Mouse (Mus musculus): Measurements from ENCODE around the gene Pkmyt1. TPM values are rescaled to one million over a fixed set of nuclear protein-coding genes. Genes with fewer than 3 reads are reported as not detected.
A peak's percentile ranks its signal among the peaks of the same experiment; 100 is the strongest.

Pkmyt1 gene
- polyA plus RNA-seq, 1 experiment = 10.9 TPM

DNA sequence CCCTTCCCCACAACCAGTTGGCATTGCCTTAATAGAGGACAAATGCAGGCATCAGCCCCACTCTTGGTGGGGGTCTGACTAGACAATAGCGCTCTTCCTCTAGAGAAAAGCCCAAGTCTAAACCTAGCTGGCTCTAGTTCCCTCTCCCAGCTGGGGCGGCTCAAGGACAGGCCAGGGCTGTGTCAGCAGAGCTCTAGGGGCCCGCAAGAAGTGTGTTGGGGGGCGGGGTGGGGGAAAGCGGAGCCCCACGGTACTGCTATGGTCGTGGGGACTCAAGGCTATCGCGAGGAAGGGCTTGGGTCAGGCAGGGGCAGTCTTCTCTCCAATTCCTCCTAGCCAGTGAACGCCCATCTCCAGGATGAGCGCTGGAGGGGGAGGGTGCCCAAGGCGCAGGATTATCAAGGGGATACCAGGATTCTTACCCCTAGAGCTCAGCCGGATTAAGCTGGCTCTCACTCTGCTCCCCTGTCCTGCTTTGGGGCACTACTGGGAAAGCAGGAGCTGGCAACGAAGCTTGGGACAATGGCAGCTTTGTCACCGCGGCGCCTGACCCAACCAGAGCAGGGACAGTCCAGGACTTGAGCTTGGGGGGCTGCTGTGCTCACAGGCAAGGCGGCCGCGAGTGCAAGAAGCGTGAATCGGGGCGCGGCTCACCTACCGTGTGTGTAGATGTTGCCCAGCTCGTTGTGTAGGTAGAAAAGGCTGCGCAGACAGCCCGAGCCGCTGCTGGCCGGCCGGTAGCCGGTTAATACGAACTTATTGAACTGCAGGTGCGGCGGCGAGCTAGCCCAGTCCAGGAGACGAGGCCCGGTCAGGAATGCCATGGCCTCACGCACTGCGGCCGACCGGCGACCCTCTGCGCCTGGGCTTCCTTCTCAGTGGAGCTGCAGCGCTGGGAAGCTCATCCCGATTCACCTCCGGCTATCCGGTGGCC is 13.3 kb downstream of the Pkmyt1 start:
- H3K27ac ChIP-seq (ENCODE audit: insufficient read depth, low read length) = no peak overlapping the region
- H3K4me3 ChIP-seq (ENCODE audit: insufficient read depth, low read length) = peak overlapping the region; percentile 43
- no peaks in the 10 kb centered on the region for H3K4me1 ChIP-seq (ENCODE audit: control insufficient read depth, insufficient read depth, low read length)
- no peak for TF ChIP-seq CTCF (IDR thresholded peaks at IDR 0.05; ENCODE audit: borderline replicate concordance, insufficient read depth, low read length)
- no peak for TF ChIP-seq POLR2A (IDR thresholded peaks at IDR 0.05; ENCODE audit: low read depth, low read length)

DNA sequence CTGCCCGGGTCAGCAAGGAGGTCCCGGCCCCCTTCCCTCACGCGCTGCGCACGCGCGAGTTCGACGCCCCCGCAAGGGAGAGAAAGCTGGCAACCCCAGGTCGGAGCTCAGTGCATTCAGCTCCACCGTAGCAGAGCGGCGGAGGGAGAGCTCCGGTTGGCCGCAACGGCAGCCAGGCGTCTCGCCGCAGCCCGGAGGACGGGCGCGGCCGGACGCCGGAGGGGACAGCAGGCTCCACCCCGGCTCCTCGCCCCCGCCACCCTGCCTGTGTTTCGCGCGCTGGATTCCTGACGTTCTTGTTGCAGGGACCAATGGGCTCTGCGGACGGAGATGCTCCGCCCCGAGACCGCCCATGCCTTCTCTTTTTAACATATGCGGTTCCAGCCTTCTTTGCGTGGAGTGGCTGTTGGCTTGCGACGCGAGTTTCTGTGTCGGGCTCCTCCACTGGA is 14.0 kb downstream of the Pkmyt1 start:
- peak; percentile 61 for TF ChIP-seq POLR2A (IDR thresholded peaks at IDR 0.05; ENCODE audit: low read depth, low read length)
- no peak for TF ChIP-seq CTCF (IDR thresholded peaks at IDR 0.05; ENCODE audit: borderline replicate concordance, insufficient read depth, low read length)
- Histone ChIP-seq H3K4me1 (ENCODE audit: control insufficient read depth, insufficient read depth, low read length) (no peaks in the 10 kb centered on the region), H3K4me3 (ENCODE audit: insufficient read depth, low read length) (peak overlapping the region; percentile 43), H3K27ac (ENCODE audit: insufficient read depth, low read length) (no peak overlapping the region)

GRCm38 (mm10) chr17:23740598-23741021 is 14.5 kb downstream of the Pkmyt1 start, which contains the start of gene Paqr4:
Paqr4 (minus strand) TSS chr17:23740867.
- Histone ChIP-seq H3K4me1 (ENCODE audit: control insufficient read depth, insufficient read depth, low read length) (no peaks in the 10 kb centered on the region), H3K27ac (ENCODE audit: insufficient read depth, low read length) (no peak within 1 kb of the TSS), H3K4me3 (ENCODE audit: insufficient read depth, low read length) (peak within 1 kb of the TSS; percentile 43)
- no peak for TF ChIP-seq CTCF (IDR thresholded peaks at IDR 0.05; ENCODE audit: borderline replicate concordance, insufficient read depth, low read length)
- no peak for TF ChIP-seq POLR2A (IDR thresholded peaks at IDR 0.05; ENCODE audit: low read depth, low read length)

- TF ChIP-seq POLR2A (IDR thresholded peaks at IDR 0.05; ENCODE audit: low read depth, low read length) = no peak
- no peak for TF ChIP-seq CTCF (IDR thresholded peaks at IDR 0.05; ENCODE audit: borderline replicate concordance, insufficient read depth, low read length)
- Histone ChIP-seq H3K4me1 (ENCODE audit: control insufficient read depth, insufficient read depth, low read length) (no peaks in the 10 kb centered on the region), H3K27ac (ENCODE audit: insufficient read depth, low read length) (no peak overlapping the region), H3K4me3 (ENCODE audit: insufficient read depth, low read length) (no peak overlapping the region)
These were observed 15.4 kb downstream of the Pkmyt1 start for GRCm38 (mm10) chr17:23741359-23742209.

DNA sequence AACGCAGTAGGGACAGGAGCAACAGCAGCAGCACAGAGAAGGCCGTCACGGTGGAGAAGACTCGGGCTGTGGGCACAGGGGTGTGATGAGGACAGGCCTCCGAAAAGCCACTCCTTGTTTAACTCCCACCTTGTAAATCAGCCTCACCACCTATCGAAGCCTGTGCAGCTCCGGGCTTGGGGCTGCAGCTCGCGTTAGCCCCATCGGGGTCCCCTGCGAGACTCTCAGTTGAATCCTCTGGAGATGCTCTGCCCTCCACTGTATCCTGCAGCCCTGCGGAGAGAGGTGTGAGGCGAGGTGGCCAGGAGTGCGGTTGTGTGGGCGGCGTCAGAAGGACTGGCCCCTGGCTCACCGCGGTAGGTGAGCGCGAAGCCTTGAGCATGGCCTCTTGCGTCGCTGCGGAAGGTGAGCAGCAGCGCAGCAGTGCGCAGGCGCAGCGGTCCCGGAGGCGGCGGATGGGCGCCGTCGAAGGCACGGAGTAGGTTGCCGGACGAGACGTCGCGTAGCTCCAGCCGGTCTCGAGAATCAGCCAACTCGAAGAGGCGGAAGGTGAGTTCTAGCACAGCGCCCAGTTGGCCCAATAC is 16.2 kb downstream of the Pkmyt1 start:
- H3K27ac ChIP-seq (ENCODE audit: insufficient read depth, low read length) = no peak overlapping the region
- H3K4me1 ChIP-seq (ENCODE audit: control insufficient read depth, insufficient read depth, low read length) = no peaks in the 10 kb centered on the region
- no peak for TF ChIP-seq POLR2A (IDR thresholded peaks at IDR 0.05; ENCODE audit: low read depth, low read length)
- no peak for TF ChIP-seq CTCF (IDR thresholded peaks at IDR 0.05; ENCODE audit: borderline replicate concordance, insufficient read depth, low read length)
- no peak overlapping the region for H3K4me3 ChIP-seq (ENCODE audit: insufficient read depth, low read length)

DNA sequence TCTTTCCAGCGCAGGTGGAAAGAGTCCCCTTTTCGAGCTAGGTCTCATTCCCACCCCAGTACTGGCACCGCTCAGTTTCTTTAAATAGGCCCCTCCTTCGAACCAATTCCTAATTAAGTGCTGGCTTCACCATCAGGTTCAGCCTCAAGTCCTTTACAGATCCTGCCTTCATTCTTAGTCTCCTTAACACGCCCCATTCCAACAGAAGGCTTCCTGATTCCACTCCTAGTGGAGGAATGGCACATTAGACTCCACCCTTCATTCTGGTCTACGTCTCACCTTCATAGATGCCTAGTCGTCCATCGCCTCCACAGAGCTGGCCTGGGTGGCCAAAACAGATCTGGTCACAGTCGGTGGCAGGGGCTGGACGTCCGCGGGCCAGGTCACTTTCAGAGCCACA is 16.8 kb downstream of the Pkmyt1 start:
- TF ChIP-seq CTCF (IDR thresholded peaks at IDR 0.05; ENCODE audit: borderline replicate concordance, insufficient read depth, low read length) (no peak), POLR2A (IDR thresholded peaks at IDR 0.05; ENCODE audit: low read depth, low read length) (no peak)
- no peak overlapping the region for H3K4me3 ChIP-seq (ENCODE audit: insufficient read depth, low read length)
- no peaks in the 10 kb centered on the region for H3K4me1 ChIP-seq (ENCODE audit: control insufficient read depth, insufficient read depth, low read length)
- no peak overlapping the region for H3K27ac ChIP-seq (ENCODE audit: insufficient read depth, low read length)

GRCm38 (mm10) chr17:23744076-23744475 is 17.9 kb downstream of the Pkmyt1 start:
- Histone ChIP-seq H3K4me3 (ENCODE audit: insufficient read depth, low read length) (no peak overlapping the region), H3K4me1 (ENCODE audit: control insufficient read depth, insufficient read depth, low read length) (no peaks in the 10 kb centered on the region), H3K27ac (ENCODE audit: insufficient read depth, low read length) (no peak overlapping the region)
- TF ChIP-seq POLR2A (IDR thresholded peaks at IDR 0.05; ENCODE audit: low read depth, low read length) (no peak), CTCF (IDR thresholded peaks at IDR 0.05; ENCODE audit: borderline replicate concordance, insufficient read depth, low read length) (no peak)

DNA sequence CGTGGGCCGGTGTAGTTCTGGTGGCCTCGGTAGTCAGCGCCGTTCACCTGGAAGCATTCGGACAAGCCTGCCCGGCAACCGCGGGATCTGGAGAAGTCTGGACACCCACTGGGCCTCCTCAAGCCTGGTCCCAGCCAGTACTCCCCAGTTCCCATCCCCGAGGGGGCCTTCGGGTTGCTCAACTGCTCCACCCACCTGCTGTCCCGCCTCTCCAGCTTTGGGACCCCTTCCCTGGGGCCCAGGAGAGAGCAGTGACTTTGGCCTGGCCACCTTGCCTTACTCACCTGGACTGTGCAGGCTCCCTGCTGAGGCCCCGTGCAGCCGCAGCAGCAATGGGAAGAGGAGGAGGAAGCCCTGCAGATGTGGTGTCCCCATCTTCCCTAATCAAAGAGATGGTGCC is 18.5 kb downstream of the Pkmyt1 start:
- no peak overlapping the region for H3K4me3 ChIP-seq (ENCODE audit: insufficient read depth, low read length)
- no peak for TF ChIP-seq CTCF (IDR thresholded peaks at IDR 0.05; ENCODE audit: borderline replicate concordance, insufficient read depth, low read length)
- no peak for TF ChIP-seq POLR2A (IDR thresholded peaks at IDR 0.05; ENCODE audit: low read depth, low read length)
- no peaks in the 10 kb centered on the region for H3K4me1 ChIP-seq (ENCODE audit: control insufficient read depth, insufficient read depth, low read length)
- no peak overlapping the region for H3K27ac ChIP-seq (ENCODE audit: insufficient read depth, low read length)

Data from embryonic fibroblast, embryonic 13.5 days (primary cell).